Mouse (Mus musculus): ENCODE results near the gene Ciapin1. TPM values are rescaled to one million over a fixed set of nuclear protein-coding genes. Genes with fewer than 3 reads are reported as not detected.
"Not testable (repeated sequence)": the region's sequence is repeated elsewhere in the genome, so short reads cannot be mapped to it uniquely, and the experiment has no call there.

Gene Ciapin1
- polyA plus RNA-seq, 1 experiment from 2014 or later = 168 TPM

DNA sequence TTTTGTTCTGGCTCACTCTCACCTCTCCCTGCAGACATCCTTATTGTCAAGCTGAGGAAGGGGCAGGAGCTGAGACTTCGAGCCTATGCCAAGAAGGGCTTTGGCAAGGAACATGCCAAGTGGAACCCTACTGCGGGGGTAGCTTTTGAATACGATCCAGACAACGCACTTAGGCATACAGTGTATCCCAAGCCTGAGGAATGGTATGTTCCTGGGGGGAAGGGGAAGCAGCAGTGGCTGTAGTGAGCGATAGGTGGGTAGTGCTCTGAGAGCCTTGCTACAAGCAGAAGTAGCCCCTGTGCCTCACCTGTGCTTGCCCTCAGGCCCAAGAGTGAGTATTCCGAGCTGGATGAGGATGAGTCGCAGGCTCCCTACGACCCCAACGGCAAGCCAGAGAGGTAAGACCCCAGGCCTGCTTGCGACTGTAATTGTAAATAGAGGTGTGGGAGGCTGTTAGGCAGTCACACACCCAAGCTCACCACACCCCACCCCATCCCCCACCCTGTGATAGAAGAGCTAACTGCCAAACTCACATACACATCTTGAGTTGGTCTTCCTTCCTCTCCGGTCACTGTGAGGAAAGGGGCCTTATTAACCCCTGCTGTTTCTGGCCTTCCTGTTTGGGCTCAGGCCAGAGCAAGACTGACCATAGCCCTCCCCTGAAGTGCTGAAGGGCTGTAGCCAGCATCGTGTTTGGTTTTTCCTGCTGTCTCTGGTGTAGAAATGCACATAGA is 24.5 kb upstream of the Ciapin1 start:
- 93% methylated on average over 12 of the region's 12 CpGs for WGBS
- Histone ChIP-seq H3K27ac (ENCODE audit: low read depth, low read length) (no peak overlapping the region), H3K9ac (ENCODE audit: low read length) (no peak overlapping the region), H3K9me3 (ENCODE audit: control insufficient read depth, low read length) (no peaks in the 10 kb centered on the region), H3K27me3 (ENCODE audit: control insufficient read depth, insufficient read depth, low read length) (no peaks in the 10 kb centered on the region), H3K4me2 (ENCODE audit: low read depth) (no peak overlapping the region), H3K4me1 (ENCODE audit: control insufficient read depth, insufficient read depth, low read length) (peaks cover 4% of the 10 kb centered on the region; the same call in 1 of the 2 replicates), H3K36me3 (ENCODE audit: control insufficient read depth, insufficient read depth, low read length) (peaks cover 13% of the 10 kb centered on the region), H3K4me3 (ENCODE audit: low read depth, low read length) (no peak overlapping the region)
- DNase-seq (ENCODE audit: low spot score) = no peak
- ATAC-seq (ENCODE audit: insufficient read depth, low FRiP score, low TSS enrichment) = no peak

DNA sequence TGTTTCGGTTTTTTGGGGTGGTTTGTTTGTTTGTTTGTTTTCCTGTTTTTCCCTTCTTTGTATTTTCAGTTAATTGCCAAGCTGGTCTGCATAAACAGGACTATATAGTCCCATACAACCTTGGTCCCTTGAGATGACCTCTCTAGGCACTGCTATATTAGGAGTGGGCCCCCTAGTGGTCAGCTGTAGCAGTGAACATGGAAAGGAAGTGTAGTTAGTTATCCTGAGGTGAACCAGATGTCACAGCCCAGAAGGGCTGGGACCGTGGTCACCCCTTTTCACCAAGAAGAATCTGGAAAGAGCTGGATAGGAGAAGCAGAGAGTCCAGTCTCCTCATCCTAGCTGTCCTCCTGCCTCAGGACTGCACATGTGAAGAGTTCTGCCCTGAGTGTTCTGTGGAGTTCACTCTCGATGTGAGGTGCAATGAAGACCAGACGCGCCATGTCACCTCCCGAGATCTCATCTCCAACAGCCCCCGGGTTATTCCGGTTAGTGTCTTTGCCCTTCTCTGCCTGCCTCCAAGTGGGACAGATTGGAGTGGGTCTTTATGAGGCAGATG is 23.3 kb upstream of the Ciapin1 start:
- Histone ChIP-seq H3K4me2 (ENCODE audit: low read depth) (no peak overlapping the region), H3K4me1 (ENCODE audit: control insufficient read depth, insufficient read depth, low read length) (peaks cover 4% of the 10 kb centered on the region; the same call in 1 of the 2 replicates), H3K9me3 (ENCODE audit: control insufficient read depth, low read length) (no peaks in the 10 kb centered on the region), H3K4me3 (ENCODE audit: low read depth, low read length) (no peak overlapping the region), H3K9ac (ENCODE audit: low read length) (no peak overlapping the region), H3K27ac (ENCODE audit: low read depth, low read length) (no peak overlapping the region), H3K27me3 (ENCODE audit: control insufficient read depth, insufficient read depth, low read length) (no peaks in the 10 kb centered on the region), H3K36me3 (ENCODE audit: control insufficient read depth, insufficient read depth, low read length) (peaks cover 13% of the 10 kb centered on the region)
- DNase-seq (ENCODE audit: low spot score) (peak; percentile 53), ATAC-seq (ENCODE audit: insufficient read depth, low FRiP score, low TSS enrichment) (no peak)
- 82% methylated on average over 8 of the region's 8 CpGs for WGBS

DNA sequence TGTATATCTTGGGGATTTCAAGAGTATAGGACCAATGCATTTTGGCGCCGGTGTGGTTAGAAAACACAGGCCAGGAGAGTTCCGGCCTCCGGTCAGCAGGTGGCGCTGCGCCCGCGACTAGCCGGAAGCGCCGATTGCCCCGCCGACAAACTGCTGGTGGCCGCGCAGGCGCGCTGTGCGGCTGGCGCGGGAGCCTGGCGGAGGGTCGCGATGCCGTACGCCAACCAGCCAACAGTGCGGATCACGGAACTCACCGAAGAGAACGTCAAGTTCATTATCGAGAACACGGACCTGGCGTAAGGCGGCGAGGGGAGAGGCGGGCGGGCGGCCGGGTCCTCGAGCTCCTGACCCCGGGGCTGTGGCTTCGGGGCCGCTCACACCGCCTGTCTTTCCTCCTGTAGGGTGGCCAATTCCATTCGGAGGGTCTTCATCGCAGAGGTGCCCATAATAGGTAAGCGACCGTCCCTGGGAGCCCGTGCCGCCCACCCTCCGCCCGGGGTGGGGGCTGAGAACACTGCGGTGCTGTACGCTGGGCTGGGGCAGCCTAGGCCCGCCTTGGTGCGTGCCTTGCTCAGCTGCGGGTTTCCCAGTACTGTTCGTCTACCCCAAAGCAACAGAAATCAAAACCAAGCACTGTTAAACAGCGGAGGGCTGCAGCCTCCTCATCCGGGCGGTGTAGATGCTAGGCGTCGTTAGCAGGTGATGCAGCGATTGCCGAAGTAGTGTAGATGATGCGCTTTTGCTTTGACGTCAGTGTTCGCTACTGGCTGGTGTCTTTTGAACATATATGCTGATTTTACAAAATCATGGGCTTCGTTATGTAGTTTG is 19.4 kb upstream of the Ciapin1 start, which contains the start of gene Polr2c:
Gene Polr2c (plus strand): TSS at position 105 of the 828 bp plus-strand sequence.
- H3K9ac ChIP-seq (ENCODE audit: low read length) = peak within 1 kb of the TSS; percentile 93
- H3K9me3 ChIP-seq (ENCODE audit: control insufficient read depth, low read length) = no peaks in the 10 kb centered on the region
- H3K4me1 ChIP-seq (ENCODE audit: control insufficient read depth, insufficient read depth, low read length) = peaks cover 4% of the 10 kb centered on the region; the same call in 1 of the 2 replicates
- no peaks in the 10 kb centered on the region for H3K27me3 ChIP-seq (ENCODE audit: control insufficient read depth, insufficient read depth, low read length)
- ATAC-seq (ENCODE audit: insufficient read depth, low FRiP score, low TSS enrichment) = peak; percentile 76
- H3K4me3 ChIP-seq (ENCODE audit: low read depth, low read length) = peak within 1 kb of the TSS; percentile 86
- DNase-seq (ENCODE audit: low spot score) = peak; percentile 94
- peaks cover 4% of the 10 kb centered on the region for H3K36me3 ChIP-seq (ENCODE audit: control insufficient read depth, insufficient read depth, low read length)
- no peak within 1 kb of the TSS for H3K27ac ChIP-seq (ENCODE audit: low read depth, low read length)
- 1% methylated on average over 68 of the region's 68 CpGs for WGBS
- peak within 1 kb of the TSS; percentile 82 for H3K4me2 ChIP-seq (ENCODE audit: low read depth)

DNA sequence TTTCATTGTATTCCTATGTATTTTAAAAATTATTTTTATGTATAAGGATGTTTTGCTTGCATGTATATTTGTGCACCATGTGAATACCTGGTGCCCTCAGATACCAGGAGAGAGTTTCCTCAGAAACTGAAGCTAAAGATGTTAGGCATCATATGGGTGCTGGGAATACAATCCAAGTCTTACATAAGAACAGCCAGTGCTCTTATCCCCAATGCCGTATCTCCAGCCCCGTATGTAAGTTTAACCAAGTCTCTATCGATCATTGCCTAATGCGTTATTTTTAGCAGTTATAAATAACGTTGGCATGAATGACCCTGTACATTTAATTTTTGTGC is 18.8 kb upstream of the Ciapin1 start:
- Histone ChIP-seq H3K27ac (ENCODE audit: low read depth, low read length) (no peak overlapping the region), H3K4me1 (ENCODE audit: control insufficient read depth, insufficient read depth, low read length) (peaks cover 4% of the 10 kb centered on the region; the same call in 1 of the 2 replicates), H3K36me3 (ENCODE audit: control insufficient read depth, insufficient read depth, low read length) (peaks cover 4% of the 10 kb centered on the region), H3K9me3 (ENCODE audit: control insufficient read depth, low read length) (no peaks in the 10 kb centered on the region), H3K4me3 (ENCODE audit: low read depth, low read length) (no peak overlapping the region), H3K9ac (ENCODE audit: low read length) (peak overlapping the region; percentile 93), H3K4me2 (ENCODE audit: low read depth) (no peak overlapping the region), H3K27me3 (ENCODE audit: control insufficient read depth, insufficient read depth, low read length) (no peaks in the 10 kb centered on the region)
- 34% methylated on average over 5 of the region's 5 CpGs for WGBS
- ATAC-seq (ENCODE audit: insufficient read depth, low FRiP score, low TSS enrichment) (no peak), DNase-seq (ENCODE audit: low spot score) (no peak)

DNA sequence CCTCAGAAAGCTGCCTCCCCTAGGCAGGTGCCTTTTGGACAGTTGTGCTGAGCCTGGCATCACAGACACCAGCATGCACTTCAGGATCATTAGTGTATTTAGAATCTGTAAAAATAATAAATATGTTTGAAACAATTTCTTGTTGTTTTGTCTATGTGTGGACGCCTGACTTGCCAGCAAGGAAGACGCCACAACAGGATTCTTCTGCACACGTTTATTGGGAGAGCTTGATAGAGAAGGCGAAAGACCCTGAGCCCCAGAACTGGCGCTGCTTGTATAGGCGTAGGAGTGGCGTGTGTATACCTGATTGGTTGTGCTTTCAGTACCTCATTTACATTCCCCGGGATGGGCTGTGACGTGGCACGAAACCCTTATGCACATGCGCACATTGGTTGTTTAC is 16.6 kb upstream of the Ciapin1 start:
- H3K4me3 ChIP-seq (ENCODE audit: low read depth, low read length); ATAC-seq (ENCODE audit: insufficient read depth, low FRiP score, low TSS enrichment); H3K4me2 ChIP-seq (ENCODE audit: low read depth); H3K4me1 ChIP-seq (ENCODE audit: control insufficient read depth, insufficient read depth, low read length); H3K27me3 ChIP-seq (ENCODE audit: control insufficient read depth, insufficient read depth, low read length); H3K9ac ChIP-seq (ENCODE audit: low read length); H3K9me3 ChIP-seq (ENCODE audit: control insufficient read depth, low read length); H3K27ac ChIP-seq (ENCODE audit: low read depth, low read length); DNase-seq (ENCODE audit: low spot score); H3K36me3 ChIP-seq (ENCODE audit: control insufficient read depth, insufficient read depth, low read length): not testable (repeated sequence)
- WGBS = 92% methylated on average over 11 of the region's 11 CpGs

DNA sequence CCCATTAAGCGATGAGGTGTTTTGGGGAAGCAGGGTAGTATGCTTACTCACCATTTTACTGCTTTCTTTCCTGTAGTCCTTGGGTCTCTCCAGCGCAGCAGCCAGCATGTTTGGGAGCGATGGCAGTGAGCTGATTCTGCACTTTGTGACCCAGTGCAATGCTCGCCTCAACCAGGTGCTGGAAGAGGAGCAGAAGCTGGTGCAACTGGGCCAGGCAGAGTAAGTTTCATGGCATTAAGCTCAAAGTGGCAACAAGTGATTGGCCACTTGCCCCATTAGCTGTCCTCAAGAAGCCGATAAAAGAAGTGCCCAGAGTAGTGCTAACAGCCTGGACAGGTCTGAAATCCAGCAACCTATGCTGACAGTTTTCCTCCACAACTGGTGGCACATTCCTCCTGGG is 11.9 kb upstream of the Ciapin1 start:
- Histone ChIP-seq H3K36me3 (ENCODE audit: control insufficient read depth, insufficient read depth, low read length) (0 out of 2 replicates have a peak, but pooled peaks cover 5% of the 10 kb centered on the region), H3K4me1 (ENCODE audit: control insufficient read depth, insufficient read depth, low read length) (no peaks in the 10 kb centered on the region), H3K9ac (ENCODE audit: low read length) (no peak overlapping the region), H3K4me2 (ENCODE audit: low read depth) (no peak overlapping the region), H3K4me3 (ENCODE audit: low read depth, low read length) (no peak overlapping the region), H3K27ac (ENCODE audit: low read depth, low read length) (no peak overlapping the region), H3K9me3 (ENCODE audit: control insufficient read depth, low read length) (no peaks in the 10 kb centered on the region), H3K27me3 (ENCODE audit: control insufficient read depth, insufficient read depth, low read length) (no peaks in the 10 kb centered on the region)
- DNase-seq (ENCODE audit: low spot score) (no peak), ATAC-seq (ENCODE audit: insufficient read depth, low FRiP score, low TSS enrichment) (no peak)
- WGBS = 95% methylated on average over 5 of the region's 5 CpGs

DNA sequence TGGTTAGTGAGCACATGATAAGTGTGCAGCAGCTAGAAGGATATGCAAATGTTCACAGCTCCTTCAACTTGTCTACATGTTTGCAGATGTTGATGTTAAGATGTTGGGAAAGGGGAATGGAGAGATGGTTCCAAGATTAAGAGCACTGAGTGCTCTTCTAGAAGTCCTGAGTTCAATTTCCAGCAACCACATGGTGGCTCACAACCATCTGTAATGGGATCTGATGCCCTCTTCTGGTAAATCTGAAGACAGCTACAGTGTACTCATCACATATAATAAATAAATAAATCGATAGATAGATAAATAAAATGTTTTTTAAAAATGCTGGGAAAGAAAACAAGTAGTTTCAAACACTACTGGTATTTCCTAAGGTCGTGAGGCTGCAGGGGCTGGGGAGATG is 3.0 kb upstream of the Ciapin1 start:
- Histone ChIP-seq H3K4me3 (ENCODE audit: low read depth, low read length) (no peak overlapping the region), H3K4me2 (ENCODE audit: low read depth) (no peak overlapping the region), H3K27me3 (ENCODE audit: control insufficient read depth, insufficient read depth, low read length) (no peaks in the 10 kb centered on the region), H3K36me3 (ENCODE audit: control insufficient read depth, insufficient read depth, low read length) (peaks cover 5% of the 10 kb centered on the region; the same call in 1 of the 2 replicates), H3K9me3 (ENCODE audit: control insufficient read depth, low read length) (no peaks in the 10 kb centered on the region), H3K4me1 (ENCODE audit: control insufficient read depth, insufficient read depth, low read length) (peaks cover 14% of the 10 kb centered on the region), H3K9ac (ENCODE audit: low read length) (no peak overlapping the region), H3K27ac (ENCODE audit: low read depth, low read length) (no peak overlapping the region)
- 58% methylated on average over 2 of the region's 2 CpGs for WGBS
- ATAC-seq (ENCODE audit: insufficient read depth, low FRiP score, low TSS enrichment) = no peak
- no peak for DNase-seq (ENCODE audit: low spot score)

DNA sequence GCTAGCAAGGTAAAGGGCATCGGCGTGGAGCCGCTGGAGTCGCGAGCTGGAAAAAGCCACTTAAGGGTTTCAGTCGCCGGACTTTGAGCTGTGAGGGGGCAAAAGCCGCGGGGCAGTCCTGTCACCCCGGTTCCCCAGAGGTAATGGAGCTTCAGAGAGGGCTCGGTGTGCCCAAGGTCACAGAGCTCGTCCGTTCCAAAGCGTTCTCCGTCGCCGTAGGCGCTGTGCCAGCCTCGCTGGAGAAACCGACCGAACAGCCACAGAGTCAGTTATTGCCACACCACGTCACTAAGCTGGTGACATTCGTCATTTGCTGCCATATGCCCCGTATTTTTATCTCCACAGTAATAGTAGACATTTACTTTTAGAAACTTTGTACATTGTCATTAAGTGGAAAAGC is 442 bp upstream of the Ciapin1 start:
- peak overlapping the region; percentile 84 for H3K27ac ChIP-seq (ENCODE audit: low read depth, low read length)
- H3K4me3 ChIP-seq (ENCODE audit: low read depth, low read length) = peak overlapping the region; percentile 92
- DNase-seq (ENCODE audit: low spot score) (no peak), ATAC-seq (ENCODE audit: insufficient read depth, low FRiP score, low TSS enrichment) (peak; percentile 53)
- H3K9ac ChIP-seq (ENCODE audit: low read length) = peak overlapping the region; percentile 92
- 0% methylated on average over 24 of the region's 24 CpGs for WGBS
- H3K4me1 ChIP-seq (ENCODE audit: control insufficient read depth, insufficient read depth, low read length) = peaks cover 14% of the 10 kb centered on the region
- H3K36me3 ChIP-seq (ENCODE audit: control insufficient read depth, insufficient read depth, low read length) = no peaks in the 10 kb centered on the region
- H3K9me3 ChIP-seq (ENCODE audit: control insufficient read depth, low read length) = no peaks in the 10 kb centered on the region
- H3K27me3 ChIP-seq (ENCODE audit: control insufficient read depth, insufficient read depth, low read length) = no peaks in the 10 kb centered on the region
- H3K4me2 ChIP-seq (ENCODE audit: low read depth) = peak overlapping the region; percentile 82

All from neural tube, embryonic 11.5 days (tissue).